ENCODE assay signal across 9 mouse cellular contexts in the genomic region with DNA sequence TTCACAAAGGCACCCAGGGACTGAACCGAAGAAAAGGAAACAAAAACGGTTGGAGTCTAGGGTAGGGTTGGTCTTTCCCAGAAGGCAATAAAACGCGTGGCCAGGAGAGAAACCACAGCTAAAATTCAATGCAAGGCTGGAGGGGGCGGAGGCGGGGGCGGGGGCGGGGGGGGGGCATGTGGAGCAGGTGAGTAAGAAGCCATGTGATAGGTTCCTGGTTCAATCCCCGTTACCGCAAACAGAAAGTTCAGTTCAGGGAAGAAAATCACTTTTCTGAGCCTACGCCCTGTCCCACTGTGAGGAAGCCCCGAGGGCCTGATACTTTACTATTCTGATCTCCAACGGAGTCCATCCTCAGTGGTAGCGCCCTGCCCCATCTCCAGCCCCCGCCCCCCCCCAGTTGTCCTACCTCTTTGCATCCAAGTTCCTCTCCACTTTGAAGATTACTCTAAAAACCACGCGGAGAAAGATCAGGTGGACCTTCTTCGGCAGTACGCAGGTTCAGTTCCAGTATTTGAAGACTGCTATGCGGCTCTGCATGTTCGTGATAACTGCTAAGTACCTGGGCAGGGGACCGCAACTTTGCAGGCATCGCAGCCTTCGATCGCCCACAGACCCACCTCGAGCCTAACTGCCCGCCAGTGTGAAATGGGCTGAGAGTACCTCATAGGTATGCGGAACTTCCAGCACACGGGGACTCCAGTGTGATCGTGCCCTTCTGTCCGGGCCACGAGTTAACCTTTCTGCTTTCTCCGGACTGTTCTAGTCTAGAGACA.
DNase-seq lines count a peak whose midpoint lies in the region; ATAC-seq and TF ChIP-seq lines count a peak whose summit lies in the region.
"Had no signal": no experiment of that assay in that cellular context is flagged by ENCODE, and none has a peak within 500 bp of the region (broad histone marks: within the 10 kb centered on the region; RNA-seq: fewer than 3 reads in every experiment).

No protein-coding gene starts in this region.

- peaks cover 2% of the 10 kb centered on the region for H3K27me3 ChIP-seq in heart, embryonic 16.5 days (ENCODE audit: control insufficient read depth, insufficient read depth, low read length)
- H3K27me3 ChIP-seq in hindbrain, postnatal 0 days (ENCODE audit: insufficient read depth, low read length) = no peaks in the 10 kb centered on the region
- peaks cover 53% of the 10 kb centered on the region for H3K27me3 ChIP-seq in midbrain, embryonic 12.5 days

- H3K4me2 ChIP-seq in heart, embryonic 16.5 days (ENCODE audit: low read depth, low read length) = peak overlapping the region; percentile 69
- H3K4me2 ChIP-seq in hindbrain, postnatal 0 days (ENCODE audit: low read depth, low read length) = peak overlapping the region; percentile 33
- H3K4me2 ChIP-seq in midbrain, embryonic 12.5 days (replicated peaks) = peak overlapping the region; percentile 44

- no peak overlapping the region for H3K27ac ChIP-seq in heart, embryonic 16.5 days (ENCODE audit: low read length)
- no peak overlapping the region for H3K27ac ChIP-seq in hindbrain, postnatal 0 days
- no peak overlapping the region for H3K27ac ChIP-seq in midbrain, embryonic 12.5 days (replicated peaks)

- intact Hi-C loops in heart, postnatal 14 days (cut with DNase I) = no loop called here

- no peak for TF ChIP-seq CTCF in hindbrain, postnatal 0 days (IDR thresholded peaks at IDR 0.05; ENCODE audit: low read depth)

- 23% methylated on average over 32 of the region's 33 CpGs for WGBS in heart, embryonic 16.5 days
- 17% methylated on average over 29 of the region's 33 CpGs for WGBS in hindbrain, postnatal 0 days
- WGBS in midbrain, embryonic 12.5 days = 12% methylated on average over 26 of the region's 33 CpGs

- peak overlapping the region; percentile 39 for H3K4me3 ChIP-seq in heart, embryonic 16.5 days (ENCODE audit: low read length)
- H3K4me3 ChIP-seq in hindbrain, postnatal 0 days (ENCODE audit: low read length) = peak overlapping the region; percentile 2; the same call in 1 of the 2 replicates
- H3K4me3 ChIP-seq in midbrain, embryonic 12.5 days = peak overlapping the region; percentile 21; the same call in 1 of the 2 replicates

- peaks cover 4% of the 10 kb centered on the region for H3K4me1 ChIP-seq in heart, embryonic 16.5 days (ENCODE audit: control insufficient read depth, insufficient read depth, low read length)
- 0 out of 2 replicates have a peak, but pooled peaks cover 4% of the 10 kb centered on the region for H3K4me1 ChIP-seq in hindbrain, postnatal 0 days (ENCODE audit: insufficient read depth, low read length)
- peaks cover 15% of the 10 kb centered on the region for H3K4me1 ChIP-seq in midbrain, embryonic 12.5 days

- H3K9me3 ChIP-seq in heart, embryonic 16.5 days (replicated peaks; ENCODE audit: control insufficient read depth, low read length) = no peaks in the 10 kb centered on the region
- no peaks in the 10 kb centered on the region for H3K9me3 ChIP-seq in hindbrain, postnatal 0 days (ENCODE audit: low read length)
- H3K9me3 ChIP-seq in midbrain, embryonic 12.5 days = no peaks in the 10 kb centered on the region

- H3K36me3 ChIP-seq in heart, embryonic 16.5 days (ENCODE audit: control insufficient read depth, insufficient read depth) = no peaks in the 10 kb centered on the region
- H3K36me3 ChIP-seq in hindbrain, postnatal 0 days (ENCODE audit: insufficient read depth, low read length) = no peaks in the 10 kb centered on the region
- H3K36me3 ChIP-seq in midbrain, embryonic 12.5 days = no peaks in the 10 kb centered on the region
- H3K36me3 ChIP-seq: G1E had no signal

- ATAC-seq in heart, embryonic 16.5 days (replicated peaks; ENCODE audit: extremely low read depth, insufficient read depth, low FRiP score) = no peak
- peak; percentile 46 for ATAC-seq in activated CD4-positive, CD25-positive, alpha-beta regulatory T cell, adult 4 months
- 0 out of 2 replicates have a peak, but pooled peaks have one; percentile 22 for ATAC-seq in hindbrain, postnatal 0 days
- peak; percentile 35; the same call in 1 of the 2 replicates for ATAC-seq in midbrain, embryonic 12.5 days (ENCODE audit: low FRiP score, low read depth)

- no peak for DNase-seq in heart, postnatal 14 days
- no peak for DNase-seq in hindbrain, postnatal 0 days (ENCODE audit: low spot score)
- no peak for DNase-seq in frontal cortex, postnatal 10 days (ENCODE audit: low spot score in 2 of 2)
- DNase-seq in left cerebral cortex, adult 9 months (ENCODE audit: low spot score in 2 of 2) = no peak
- DNase-seq in embryo, embryonic 10.5 days (ENCODE audit: low spot score) = no peak

- H3K9ac ChIP-seq in heart, embryonic 16.5 days (ENCODE audit: low read length) = 0 out of 2 replicates have a peak overlapping the region, but pooled peaks have one; percentile 41
- no peak overlapping the region for H3K9ac ChIP-seq in hindbrain, postnatal 0 days (replicated peaks; ENCODE audit: low read length)
- H3K9ac ChIP-seq in midbrain, embryonic 12.5 days (replicated peaks) = no peak overlapping the region
